Mouse (Mus musculus): ENCODE measurements around the gene Dydc2. TPM values are rescaled to one million over a fixed set of nuclear protein-coding genes. Genes with fewer than 3 reads are reported as not detected.

The Dydc2 gene
- total RNA-seq, 2 experiments from 2014 or later: 0.62 to 0.85 TPM

- no peak for DNase-seq (ENCODE audit: low spot score in 2 of 2)
- intact Hi-C loops (cut with DNase I): no loop called here
These were observed 63.3 kb downstream of the Dydc2 start for GRCm38 (mm10) chr14:41005716-41006115.

GRCm38 (mm10) chr14:41004201-41005141 is 64.5 kb downstream of the Dydc2 start:
- intact Hi-C loops (cut with DNase I): no loop called here
- no peak for DNase-seq (ENCODE audit: low spot score in 2 of 2)

- intact Hi-C loops (cut with DNase I): no loop called here
- DNase-seq (ENCODE audit: low spot score in 2 of 2): no peak
These were observed 67.4 kb downstream of the Dydc2 start for GRCm38 (mm10) chr14:41001576-41001975.

- intact Hi-C loops (cut with DNase I): no loop called here
- no peak for DNase-seq (ENCODE audit: low spot score in 2 of 2)
These were observed 68.2 kb downstream of the Dydc2 start for GRCm38 (mm10) chr14:41000801-41001200.

GRCm38 (mm10) chr14:40999904-41000645 is 68.9 kb downstream of the Dydc2 start:
- intact Hi-C loops (cut with DNase I): no loop called here
- no peak for DNase-seq (ENCODE audit: low spot score in 2 of 2)

Other genes with a start within 250 kb of the Dydc2 start
- 1 to 10 TPM; 2.9 to 4.4 TPM for gene Sh2d4b, start 175.9 kb downstream of the Dydc2 start, total RNA-seq (2021)
- gene Tspan14, start 102.4 kb downstream of the Dydc2 start, total RNA-seq (2021): 10 to 100 TPM; 58.1 to 61.8 TPM
- gene Fam213a, start 55.4 kb downstream of the Dydc2 start, total RNA-seq (2021): 100 to 1,000 TPM; 115 to 120 TPM
- not detected for gene Dydc1, start 3.7 kb upstream of the Dydc2 start, total RNA-seq (2021)
- not detected for gene Mat1a, start 35.8 kb upstream of the Dydc2 start, total RNA-seq (2021)
- gene Sftpa1, start 62.6 kb upstream of the Dydc2 start, total RNA-seq (2021): not detected
- gene Mbl1, start 82.2 kb upstream of the Dydc2 start, total RNA-seq (2021): not detected
- gene Sftpd, start 115.9 kb upstream of the Dydc2 start, total RNA-seq (2021): not detected
- under 1 TPM; 0.23 to 0.73 TPM for gene Gm2832, start 209.6 kb upstream of the Dydc2 start, total RNA-seq (2021)